Mouse (Mus musculus) erythroblast, embryonic 14.5 days (primary cell): Measurements from ENCODE around the gene Zcchc13. TPM values are rescaled to one million over a fixed set of nuclear protein-coding genes. Genes with fewer than 3 reads are reported as not detected.

Experiments used
- H3K27me3 ChIP-seq: 2 replicates; pipeline ENCODE4 v1.6.1; 2012; ENCODE audit warnings: inconsistent platforms; ENCODE audit not compliant: control insufficient read depth
- H3K36me3 ChIP-seq: 2 replicates; pipeline ENCODE4 v1.6.1; 2012; ENCODE audit warnings: mild to moderate bottlenecking, inconsistent platforms; ENCODE audit not compliant: control insufficient read depth
- H3K4me1 ChIP-seq: 2 replicates; pipeline ENCODE4 v1.6.1; 2012; ENCODE audit warnings: inconsistent platforms; ENCODE audit not compliant: control insufficient read depth
- H3K4me3 ChIP-seq: replicated peaks from 2 replicates; pipeline ENCODE3; 2012; ENCODE audit warnings: moderate library complexity, mild to moderate bottlenecking, inconsistent platforms
- H3K9me3 ChIP-seq: 2 replicates; pipeline ENCODE4 v1.6.1; 2012; ENCODE audit warnings: low read length, inconsistent platforms, mixed read lengths; ENCODE audit not compliant: control insufficient read depth
- GATA1 ChIP-seq: IDR thresholded peaks from 2 replicates; pipeline ENCODE4 v1.6.1; 2012; ENCODE audit warnings: low read length, inconsistent platforms, mixed read lengths
- TAL1 ChIP-seq: IDR thresholded peaks from 3 replicates; pipeline ENCODE4 v1.6.1; 2012; ENCODE audit warnings: low read length, inconsistent platforms, mixed read lengths
- polyA plus RNA-seq: library from polyadenylated mRNA; stranded (reverse); fragments of >175 nt; gene quantifications from 2 replicates; pipeline ENCODE4 v1.2.3, GENCODE M21; 2012

Gene Zcchc13
- polyA plus RNA-seq, 1 experiment, result not detected

DNA sequence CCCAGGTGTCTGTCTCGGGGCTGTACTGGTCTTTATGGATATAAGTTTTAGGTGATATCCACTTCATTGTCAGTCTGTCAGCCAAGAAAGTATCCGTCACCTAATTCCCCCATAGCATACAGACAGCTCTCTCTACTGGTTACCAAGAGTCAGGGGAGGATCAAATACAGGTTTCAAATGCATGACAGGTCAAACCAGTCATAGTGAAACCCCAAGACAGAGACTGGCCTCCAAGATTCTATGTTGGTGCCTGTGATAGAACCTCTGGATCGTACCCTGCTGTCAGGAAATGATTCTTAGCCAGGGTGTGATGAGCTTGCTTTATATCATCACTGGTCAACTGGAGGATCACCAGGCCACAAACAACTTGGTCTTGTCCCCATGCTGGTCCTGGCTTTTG, 43.4 kb downstream of the Zcchc13 start:
- TF ChIP-seq GATA1 (no peak), TAL1 (no peak)
- peaks cover 2% of the 10 kb centered on the region; the same call in 1 of the 2 replicates for H3K27me3 ChIP-seq
- H3K36me3 ChIP-seq, result no peaks in the 10 kb centered on the region
- no peak overlapping the region for H3K4me3 ChIP-seq
- no peaks in the 10 kb centered on the region for H3K4me1 ChIP-seq
- no peaks in the 10 kb centered on the region for H3K9me3 ChIP-seq

DNA sequence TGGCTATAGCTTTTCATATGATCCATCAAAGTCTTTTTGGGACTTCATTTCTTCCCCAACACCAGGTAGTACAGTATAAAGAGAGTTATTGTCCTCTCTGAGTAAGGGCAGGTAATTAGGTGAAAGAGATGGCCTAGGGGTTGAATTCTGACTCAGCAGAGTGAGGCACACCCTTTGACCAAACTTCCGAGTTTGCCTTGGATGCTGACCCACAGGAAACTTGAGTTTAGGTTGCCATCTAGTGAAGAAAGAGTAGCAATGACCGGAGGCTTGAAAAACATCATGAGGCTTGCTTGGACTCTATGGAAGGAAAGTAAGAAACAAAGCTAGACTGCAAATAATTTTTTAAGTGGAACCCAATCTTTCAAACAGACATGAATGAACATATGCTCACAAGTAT, 44.3 kb downstream of the Zcchc13 start:
- TF ChIP-seq TAL1 (no peak), GATA1 (no peak)
- Histone ChIP-seq H3K36me3 (no peaks in the 10 kb centered on the region), H3K4me3 (no peak overlapping the region), H3K27me3 (peaks cover 5% of the 10 kb centered on the region; the same call in 1 of the 2 replicates), H3K4me1 (no peaks in the 10 kb centered on the region), H3K9me3 (no peaks in the 10 kb centered on the region)

Other genes starting within 250 kb of the Zcchc13 start
- gene Tsx, start 216.1 kb upstream of the Zcchc13 start, polyA plus RNA-seq, result not detected in 2 replicates
- not detected in 2 replicates for gene Gm26992, start 208.6 kb upstream of the Zcchc13 start, polyA plus RNA-seq
- gene Slc16a2, start 191.4 kb downstream of the Zcchc13 start, polyA plus RNA-seq, result 0.01 TPM in 1 of 2 replicates, not detected in the other